Mouse (Mus musculus): ENCODE data around the gene Hpca. TPM values are rescaled to one million over a fixed set of nuclear protein-coding genes. Genes with fewer than 3 reads are reported as not detected.

The Hpca gene
- polyA plus RNA-seq (2014; fragmentation: Nextera tagmentation; extraction: Ambion mirVana), result 0.92 and 1.7 TPM in 2 replicates

DNA sequence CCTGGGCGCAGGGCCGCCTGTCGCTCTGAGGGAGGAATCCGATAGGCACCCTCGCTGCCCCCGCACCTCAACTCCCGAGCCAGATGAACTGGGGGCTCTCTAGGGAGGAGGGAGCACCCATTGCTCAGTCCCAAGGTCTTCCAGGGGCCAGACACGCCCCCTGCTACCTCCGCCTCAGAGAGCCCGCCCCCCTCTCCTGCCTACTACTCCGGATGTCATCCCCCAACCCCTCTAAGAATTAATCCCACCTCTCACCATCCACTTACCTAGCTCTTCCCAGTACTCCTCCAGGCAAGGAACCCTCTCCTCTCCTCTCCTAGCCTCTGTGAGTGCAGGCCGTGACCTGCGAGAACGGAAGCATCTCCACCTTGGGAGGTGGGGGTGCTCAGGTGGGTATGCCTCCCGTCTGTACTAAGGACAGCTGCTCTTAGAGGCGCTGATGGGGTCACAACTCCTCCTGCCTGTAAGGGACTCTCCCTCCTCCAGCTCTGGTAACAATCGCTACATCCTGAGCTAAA, at the start of gene Hpca:
TSS of gene Hpca (minus strand) at position 468 of the 518 bp plus-strand sequence.
- H3K9ac ChIP-seq, result no peak within 1 kb of the TSS
- ATAC-seq (ENCODE audit: insufficient read depth), result no peak
- WGBS, result under 1% methylated on average over 17 of the region's 17 CpGs

DNA sequence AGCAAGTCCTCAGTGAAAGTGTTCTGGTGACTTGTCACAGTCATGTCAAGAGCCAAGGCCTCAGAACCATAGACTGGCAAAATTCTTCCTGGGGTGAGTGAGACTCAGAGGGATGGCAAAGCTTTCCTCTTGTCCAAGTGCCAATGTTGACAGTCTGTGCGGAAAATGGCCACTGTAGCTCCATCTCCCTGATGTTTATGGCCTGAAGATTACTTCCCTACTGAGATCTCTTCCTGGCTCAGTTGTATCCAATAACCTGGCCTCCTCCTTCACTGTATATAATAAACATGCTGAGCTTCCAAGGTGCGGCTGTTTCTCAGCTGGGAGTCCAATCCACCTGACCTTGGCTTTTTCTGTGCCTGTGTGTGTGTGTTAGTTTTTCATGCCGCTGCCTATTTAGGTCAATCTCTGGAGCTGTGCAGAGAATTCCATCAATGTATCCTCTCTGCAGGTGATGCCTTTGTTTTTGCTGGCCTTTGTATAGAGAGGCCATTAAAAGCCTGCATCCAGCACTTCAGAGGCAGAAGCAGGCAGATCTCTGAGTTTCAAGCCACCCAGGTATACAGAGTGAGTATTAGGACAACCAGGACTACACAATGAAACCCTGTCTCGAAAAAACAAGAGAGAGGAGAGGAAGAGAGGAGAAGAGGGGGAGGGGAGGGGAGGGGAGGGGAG, 39.9 kb upstream of the Hpca start:
- TF ChIP-seq CTCF (IDR thresholded peaks at IDR 0.05; ENCODE audit: low read depth), result no peak
- no peak for DNase-seq
- Histone ChIP-seq H3K4me1 (ENCODE audit: insufficient read depth) (no peaks in the 10 kb centered on the region), H3K4me2 (no peak overlapping the region), H3K36me3 (ENCODE audit: insufficient read depth) (peaks cover 40% of the 10 kb centered on the region), H3K27me3 (ENCODE audit: insufficient read depth, low read length) (no peaks in the 10 kb centered on the region), H3K9me3 (ENCODE audit: low read depth, low read length) (no peaks in the 10 kb centered on the region), H3K27ac (ENCODE audit: low read depth) (no peak overlapping the region), H3K4me3 (ENCODE audit: low read depth, low read length) (no peak overlapping the region), H3K9ac (no peak overlapping the region)
- no peak for ATAC-seq (ENCODE audit: insufficient read depth)
- WGBS, result 89% methylated on average over 4 of the region's 4 CpGs

More for the DNA sequence above, at the start of gene Hpca:
- DNase-seq, result no peak
- Histone ChIP-seq H3K9me3 (ENCODE audit: low read depth, low read length) (no peaks in the 10 kb centered on the region), H3K36me3 (ENCODE audit: insufficient read depth) (no peaks in the 10 kb centered on the region), H3K27ac (ENCODE audit: low read depth) (no peak within 1 kb of the TSS), H3K4me2 (peak within 1 kb of the TSS; percentile 88), H3K4me3 (ENCODE audit: low read depth, low read length) (peak within 1 kb of the TSS; percentile 38), H3K27me3 (ENCODE audit: insufficient read depth, low read length) (peaks cover 46% of the 10 kb centered on the region), H3K4me1 (ENCODE audit: insufficient read depth) (peaks cover 4% of the 10 kb centered on the region; the same call in 1 of the 2 replicates)
- no peak for TF ChIP-seq CTCF (IDR thresholded peaks at IDR 0.05; ENCODE audit: low read depth)

DNA sequence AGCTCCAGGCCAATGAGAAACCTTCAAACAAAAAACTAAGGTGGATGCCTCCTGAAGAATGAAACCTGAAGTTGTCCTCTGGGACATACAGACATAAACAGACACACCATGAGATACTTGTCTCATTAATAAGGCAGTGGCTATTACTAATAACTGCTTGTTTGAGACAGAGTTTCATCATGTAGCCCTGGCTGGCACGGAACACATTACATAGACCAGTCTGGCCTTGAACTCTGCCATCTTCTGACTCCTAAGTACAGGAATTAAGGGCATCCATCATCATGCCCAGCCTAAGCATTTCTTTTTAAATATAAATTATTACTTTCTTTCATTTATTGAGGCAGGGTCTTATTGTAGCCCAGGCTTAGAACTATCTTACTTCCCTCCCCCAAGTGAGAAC, 39.2 kb upstream of the Hpca start:
- no peak overlapping the region for H3K4me3 ChIP-seq (ENCODE audit: low read depth, low read length)
- WGBS, result 97% methylated on average over 1 of the region's 1 CpGs
- H3K9ac ChIP-seq, result no peak overlapping the region
- no peaks in the 10 kb centered on the region for H3K4me1 ChIP-seq (ENCODE audit: insufficient read depth)
- H3K36me3 ChIP-seq (ENCODE audit: insufficient read depth), result peaks cover 42% of the 10 kb centered on the region
- ATAC-seq (ENCODE audit: insufficient read depth) (no peak), DNase-seq (no peak)
- TF ChIP-seq CTCF (IDR thresholded peaks at IDR 0.05; ENCODE audit: low read depth), result no peak
- H3K4me2 ChIP-seq, result no peak overlapping the region
- no peaks in the 10 kb centered on the region for H3K27me3 ChIP-seq (ENCODE audit: insufficient read depth, low read length)
- no peak overlapping the region for H3K27ac ChIP-seq (ENCODE audit: low read depth)
- H3K9me3 ChIP-seq (ENCODE audit: low read depth, low read length), result no peaks in the 10 kb centered on the region

DNA sequence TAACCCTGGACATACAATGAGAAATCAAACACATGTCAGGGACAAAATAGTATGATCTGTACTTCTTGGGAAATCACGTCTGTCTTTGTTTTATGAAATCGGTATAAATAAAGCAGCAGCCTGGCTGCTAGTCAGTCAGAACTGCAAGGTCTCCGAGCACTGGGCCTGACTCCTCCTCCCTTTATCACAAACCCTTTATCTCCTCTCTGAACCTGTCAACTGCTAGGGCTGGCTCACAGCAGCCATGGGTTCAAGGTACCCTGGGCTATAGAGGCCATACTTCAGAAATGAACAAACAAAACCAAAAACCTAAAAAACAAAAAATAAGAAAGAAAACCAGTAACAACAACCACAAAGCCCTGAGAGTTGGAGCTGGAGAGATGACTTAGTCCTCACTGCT, 36.7 kb upstream of the Hpca start:
- no peaks in the 10 kb centered on the region for H3K4me1 ChIP-seq (ENCODE audit: insufficient read depth)
- no peak overlapping the region for H3K27ac ChIP-seq (ENCODE audit: low read depth)
- peaks cover 52% of the 10 kb centered on the region for H3K36me3 ChIP-seq (ENCODE audit: insufficient read depth)
- no peak for TF ChIP-seq CTCF (IDR thresholded peaks at IDR 0.05; ENCODE audit: low read depth)
- H3K4me3 ChIP-seq (ENCODE audit: low read depth, low read length), result no peak overlapping the region
- no peaks in the 10 kb centered on the region for H3K27me3 ChIP-seq (ENCODE audit: insufficient read depth, low read length)
- H3K9ac ChIP-seq, result no peak overlapping the region
- H3K4me2 ChIP-seq, result no peak overlapping the region
- no peak for DNase-seq
- H3K9me3 ChIP-seq (ENCODE audit: low read depth, low read length), result no peaks in the 10 kb centered on the region
- no peak for ATAC-seq (ENCODE audit: insufficient read depth)
- 53% methylated on average over 3 of the region's 3 CpGs for WGBS

DNA sequence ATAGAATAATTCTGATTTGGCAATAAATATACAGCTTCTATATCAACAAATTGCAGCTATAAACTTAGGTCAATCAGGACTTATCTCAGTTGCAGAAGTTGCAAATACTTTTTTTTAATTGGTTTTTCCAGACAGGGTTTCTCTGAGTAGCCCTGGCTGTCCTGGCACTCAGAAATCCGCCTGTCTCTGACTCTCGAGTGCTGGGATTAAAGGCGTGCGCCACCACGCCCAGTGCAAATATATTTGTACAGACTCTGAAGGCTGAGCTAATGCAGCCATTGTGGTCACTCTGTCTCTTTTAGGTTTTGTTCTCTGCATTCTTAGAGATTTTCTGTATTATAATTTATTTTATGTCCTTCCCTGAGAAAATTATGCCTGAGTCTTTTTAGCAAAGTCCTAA, 35.7 kb upstream of the Hpca start:
- Histone ChIP-seq H3K36me3 (ENCODE audit: insufficient read depth) (peaks cover 57% of the 10 kb centered on the region), H3K27me3 (ENCODE audit: insufficient read depth, low read length) (no peaks in the 10 kb centered on the region), H3K4me3 (ENCODE audit: low read depth, low read length) (no peak overlapping the region), H3K27ac (ENCODE audit: low read depth) (no peak overlapping the region), H3K4me2 (no peak overlapping the region), H3K4me1 (ENCODE audit: insufficient read depth) (no peaks in the 10 kb centered on the region), H3K9ac (no peak overlapping the region), H3K9me3 (ENCODE audit: low read depth, low read length) (no peaks in the 10 kb centered on the region)
- no peak for TF ChIP-seq CTCF (IDR thresholded peaks at IDR 0.05; ENCODE audit: low read depth)
- ATAC-seq (ENCODE audit: insufficient read depth) (no peak), DNase-seq (no peak)
- WGBS, result 73% methylated on average over 5 of the region's 5 CpGs

- Histone ChIP-seq H3K36me3 (ENCODE audit: insufficient read depth) (peaks cover 73% of the 10 kb centered on the region), H3K4me1 (ENCODE audit: insufficient read depth) (no peaks in the 10 kb centered on the region), H3K27ac (ENCODE audit: low read depth) (no peak overlapping the region), H3K9me3 (ENCODE audit: low read depth, low read length) (no peaks in the 10 kb centered on the region), H3K4me3 (ENCODE audit: low read depth, low read length) (no peak overlapping the region), H3K9ac (no peak overlapping the region), H3K4me2 (no peak overlapping the region), H3K27me3 (ENCODE audit: insufficient read depth, low read length) (no peaks in the 10 kb centered on the region)
- no peak for ATAC-seq (ENCODE audit: insufficient read depth)
- no peak for TF ChIP-seq CTCF (IDR thresholded peaks at IDR 0.05; ENCODE audit: low read depth)
- WGBS, result 72% methylated on average over 4 of the region's 4 CpGs
- DNase-seq, result no peak
Observed at GRCm38 (mm10) chr4:129151276-129151811, 29.5 kb upstream of the Hpca start.

- Histone ChIP-seq H3K4me2 (no peak overlapping the region), H3K4me3 (ENCODE audit: low read depth, low read length) (no peak overlapping the region), H3K4me1 (ENCODE audit: insufficient read depth) (no peaks in the 10 kb centered on the region), H3K9ac (no peak overlapping the region), H3K36me3 (ENCODE audit: insufficient read depth) (peaks cover 58% of the 10 kb centered on the region), H3K27ac (ENCODE audit: low read depth) (no peak overlapping the region), H3K27me3 (ENCODE audit: insufficient read depth, low read length) (no peaks in the 10 kb centered on the region), H3K9me3 (ENCODE audit: low read depth, low read length) (no peaks in the 10 kb centered on the region)
- TF ChIP-seq CTCF (IDR thresholded peaks at IDR 0.05; ENCODE audit: low read depth), result no peak
- 83% methylated on average over 1 of the region's 1 CpGs for WGBS
- ATAC-seq (ENCODE audit: insufficient read depth) (no peak), DNase-seq (no peak)
Observed at GRCm38 (mm10) chr4:129149321-129149720, 27.5 kb upstream of the Hpca start.

Data from lung, embryonic 14.5 days (tissue).